Mouse (Mus musculus) heart, embryonic 10.5 days (tissue): ENCODE results near the gene Adra1b. TPM values are rescaled to one million over a fixed set of nuclear protein-coding genes. Genes with fewer than 3 reads are reported as not detected.

ENCODE experiments used
- DNase-seq: peaks from one replicate; pipeline ENCODE4 v3.0.0-alpha.2; 2017; ENCODE audit warnings: low spot score
- H3K27ac ChIP-seq: fragments of 300-500 bp; sonication (generic); 2 replicates; pipeline ENCODE4 v1.5.1; 2016; ENCODE audit warnings: mild to moderate bottlenecking
- H3K27me3 ChIP-seq: fragments of 300-500 bp; sonication (generic); 2 replicates; pipeline ENCODE4 v1.6.1; 2016; ENCODE audit warnings: mild to moderate bottlenecking; ENCODE audit not compliant: poor library complexity, insufficient read depth, severe bottlenecking
- H3K36me3 ChIP-seq: fragments of 300-500 bp; sonication (generic); 2 replicates; pipeline ENCODE4 v1.6.1; 2016; ENCODE audit warnings: mild to moderate bottlenecking, moderate library complexity
- H3K4me1 ChIP-seq: fragments of 300-500 bp; sonication (generic); 2 replicates; pipeline ENCODE4 v1.6.1; 2016; ENCODE audit warnings: mild to moderate bottlenecking
- H3K4me3 ChIP-seq: fragments of 300-500 bp; sonication (generic); 2 replicates; pipeline ENCODE4 v1.5.1; 2016; ENCODE audit warnings: mild to moderate bottlenecking, moderate library complexity
- H3K9me3 ChIP-seq: fragments of 300-500 bp; sonication (generic); 2 replicates; pipeline ENCODE4 v1.6.1; 2016; ENCODE audit warnings: mild to moderate bottlenecking, moderate library complexity
- WGBS: fragments of 180-500 bp; shearing (Covaris S2); methylation state at CpG from one replicate; pipeline ENCODE4 v1.1.7; 2016; 5-methylcytosine and 5-hydroxymethylcytosine counted together
- polyA plus RNA-seq: library from polyadenylated mRNA; unstranded; fragments of >200 nt; fragmentation: Nextera tagmentation; extraction: Ambion mirVana; gene quantifications from 2 replicates; pipeline ENCODE4 v1.2.1, GENCODE M21; 2016

Gene Adra1b
- polyA plus RNA-seq, 1 experiment from 2014 or later: 3.2 TPM

- Histone ChIP-seq H3K27me3 (no peaks in the 10 kb centered on the region), H3K4me1 (0 out of 2 replicates have a peak, but pooled peaks cover 10% of the 10 kb centered on the region), H3K9me3 (no peaks in the 10 kb centered on the region), H3K36me3 (no peaks in the 10 kb centered on the region), H3K4me3 (no peak overlapping the region), H3K27ac (no peak overlapping the region)
- DNase-seq: no peak
- 81% methylated on average over 8 of the region's 8 CpGs for WGBS
Measured at GRCm38 (mm10) chr11:43888736-43889135, 12.3 kb downstream of the Adra1b start.

- no peak overlapping the region for H3K27ac ChIP-seq
- H3K27me3 ChIP-seq: no peaks in the 10 kb centered on the region
- no peaks in the 10 kb centered on the region for H3K9me3 ChIP-seq
- DNase-seq: no peak
- H3K4me1 ChIP-seq: 0 out of 2 replicates have a peak, but pooled peaks cover 10% of the 10 kb centered on the region
- H3K4me3 ChIP-seq: no peak overlapping the region
- no peaks in the 10 kb centered on the region for H3K36me3 ChIP-seq
Measured at GRCm38 (mm10) chr11:43887597-43887996, 13.4 kb downstream of the Adra1b start.

- DNase-seq: no peak
- H3K4me3 ChIP-seq: no peak overlapping the region
- no peaks in the 10 kb centered on the region for H3K36me3 ChIP-seq
- 0 out of 2 replicates have a peak, but pooled peaks cover 5% of the 10 kb centered on the region for H3K4me1 ChIP-seq
- no peaks in the 10 kb centered on the region for H3K9me3 ChIP-seq
- H3K27ac ChIP-seq: no peak overlapping the region
- no peaks in the 10 kb centered on the region for H3K27me3 ChIP-seq
Measured at GRCm38 (mm10) chr11:43884521-43884920, 16.5 kb downstream of the Adra1b start.

GRCm38 (mm10) chr11:43883641-43884181 is 17.3 kb downstream of the Adra1b start:
- H3K4me3 ChIP-seq: no peak overlapping the region
- no peak for DNase-seq
- H3K4me1 ChIP-seq: no peaks in the 10 kb centered on the region
- 85% methylated on average over 5 of the region's 5 CpGs for WGBS
- no peaks in the 10 kb centered on the region for H3K9me3 ChIP-seq
- no peaks in the 10 kb centered on the region for H3K27me3 ChIP-seq
- no peak overlapping the region for H3K27ac ChIP-seq
- no peaks in the 10 kb centered on the region for H3K36me3 ChIP-seq

- H3K9me3 ChIP-seq: no peaks in the 10 kb centered on the region
- H3K4me3 ChIP-seq: no peak overlapping the region
- no peaks in the 10 kb centered on the region for H3K27me3 ChIP-seq
- H3K27ac ChIP-seq: no peak overlapping the region
- 77% methylated on average over 5 of the region's 5 CpGs for WGBS
- DNase-seq: no peak
- no peaks in the 10 kb centered on the region for H3K4me1 ChIP-seq
- no peaks in the 10 kb centered on the region for H3K36me3 ChIP-seq
Measured at GRCm38 (mm10) chr11:43877211-43877610, 23.8 kb downstream of the Adra1b start.

GRCm38 (mm10) chr11:43867721-43868281 is 33.2 kb downstream of the Adra1b start:
- peak overlapping the region; percentile 70 for H3K27ac ChIP-seq

GRCm38 (mm10) chr11:43865298-43866165 is 35.5 kb downstream of the Adra1b start:
- Histone ChIP-seq H3K4me1 (peaks cover 18% of the 10 kb centered on the region), H3K4me3 (no peak overlapping the region), H3K9me3 (no peaks in the 10 kb centered on the region), H3K27me3 (no peaks in the 10 kb centered on the region), H3K36me3 (no peaks in the 10 kb centered on the region), H3K27ac (peak overlapping the region; percentile 62; the same call in 1 of the 2 replicates)
- 57% methylated on average over 6 of the region's 6 CpGs for WGBS
- DNase-seq: no peak

More at GRCm38 (mm10) chr11:43867721-43868281, 33.2 kb downstream of the Adra1b start:
- WGBS: 28% methylated on average over 4 of the region's 4 CpGs
- Histone ChIP-seq H3K9me3 (no peaks in the 10 kb centered on the region), H3K36me3 (no peaks in the 10 kb centered on the region), H3K27me3 (no peaks in the 10 kb centered on the region), H3K4me1 (peaks cover 18% of the 10 kb centered on the region), H3K4me3 (no peak overlapping the region)
- DNase-seq: no peak

- no peaks in the 10 kb centered on the region for H3K4me1 ChIP-seq
- no peak for DNase-seq
- no peaks in the 10 kb centered on the region for H3K9me3 ChIP-seq
- no peaks in the 10 kb centered on the region for H3K27me3 ChIP-seq
- no peak overlapping the region for H3K27ac ChIP-seq
- WGBS: 61% methylated on average over 6 of the region's 6 CpGs
- H3K4me3 ChIP-seq: no peak overlapping the region
- no peaks in the 10 kb centered on the region for H3K36me3 ChIP-seq
Measured at GRCm38 (mm10) chr11:43853046-43853445, 48.0 kb downstream of the Adra1b start.

GRCm38 (mm10) chr11:43848056-43848455 is 53.0 kb downstream of the Adra1b start:
- H3K9me3 ChIP-seq: no peaks in the 10 kb centered on the region
- no peak overlapping the region for H3K27ac ChIP-seq
- no peaks in the 10 kb centered on the region for H3K4me1 ChIP-seq
- no peak for DNase-seq
- no peaks in the 10 kb centered on the region for H3K27me3 ChIP-seq
- 77% methylated on average over 4 of the region's 4 CpGs for WGBS
- H3K4me3 ChIP-seq: no peak overlapping the region
- no peaks in the 10 kb centered on the region for H3K36me3 ChIP-seq

GRCm38 (mm10) chr11:43841596-43841995 is 59.4 kb downstream of the Adra1b start:
- Histone ChIP-seq H3K9me3 (no peaks in the 10 kb centered on the region), H3K4me1 (no peaks in the 10 kb centered on the region), H3K4me3 (no peak overlapping the region), H3K27me3 (peaks cover 16% of the 10 kb centered on the region), H3K36me3 (no peaks in the 10 kb centered on the region), H3K27ac (no peak overlapping the region)
- WGBS: 72% methylated on average over 10 of the region's 10 CpGs
- DNase-seq: no peak

- no peaks in the 10 kb centered on the region for H3K36me3 ChIP-seq
- no peak overlapping the region for H3K4me3 ChIP-seq
- DNase-seq: no peak
- H3K4me1 ChIP-seq: 0 out of 2 replicates have a peak, but pooled peaks cover 5% of the 10 kb centered on the region
- 76% methylated on average over 6 of the region's 6 CpGs for WGBS
- H3K9me3 ChIP-seq: no peaks in the 10 kb centered on the region
- no peak overlapping the region for H3K27ac ChIP-seq
- peaks cover 19% of the 10 kb centered on the region for H3K27me3 ChIP-seq
Measured at GRCm38 (mm10) chr11:43840491-43840890, 60.5 kb downstream of the Adra1b start.

GRCm38 (mm10) chr11:43835880-43836740 is 64.9 kb downstream of the Adra1b start:
- no peaks in the 10 kb centered on the region for H3K36me3 ChIP-seq
- peak overlapping the region; percentile 74 for H3K4me3 ChIP-seq
- H3K4me1 ChIP-seq: 0 out of 2 replicates have a peak, but pooled peaks cover 5% of the 10 kb centered on the region
- H3K9me3 ChIP-seq: no peaks in the 10 kb centered on the region
- H3K27me3 ChIP-seq: peaks cover 26% of the 10 kb centered on the region
- H3K27ac ChIP-seq: peak overlapping the region; percentile 87
- peak; percentile 88 for DNase-seq
- WGBS: 5% methylated on average over 68 of the region's 68 CpGs
